Mouse (Mus musculus): ENCODE measurements around the gene Cerk.
"Not testable (repeated sequence)": the region's sequence is repeated elsewhere in the genome, so short reads cannot be mapped to it uniquely, and the experiment has no call there.

Gene Cerk

GRCm38 (mm10) chr15:86205300-86205699 is 19.4 kb upstream of the Cerk start:
- peak; percentile 76 for DNase-seq

GRCm38 (mm10) chr15:86203942-86204561 is 18.1 kb upstream of the Cerk start:
- DNase-seq, result no peak

- DNase-seq, result no peak
Observed at GRCm38 (mm10) chr15:86203292-86203793, 17.4 kb upstream of the Cerk start.

- DNase-seq, result no peak
Observed at GRCm38 (mm10) chr15:86202640-86203039, 16.7 kb upstream of the Cerk start.

GRCm38 (mm10) chr15:86201696-86202330 is 15.9 kb upstream of the Cerk start:
- no peak for DNase-seq

- no peak for DNase-seq
Observed at GRCm38 (mm10) chr15:86201095-86201494, 15.2 kb upstream of the Cerk start.

- no peak for DNase-seq
Observed at GRCm38 (mm10) chr15:86200169-86200568, 14.2 kb upstream of the Cerk start.

- no peak for DNase-seq
Observed at GRCm38 (mm10) chr15:86199482-86199881, 13.5 kb upstream of the Cerk start.

- DNase-seq, result no peak
Observed at GRCm38 (mm10) chr15:86199052-86199451, 13.1 kb upstream of the Cerk start.

GRCm38 (mm10) chr15:86194676-86195453 is 8.9 kb upstream of the Cerk start:
- not testable (repeated sequence) for DNase-seq

GRCm38 (mm10) chr15:86191933-86192332 is 6.0 kb upstream of the Cerk start:
- no peak for DNase-seq

GRCm38 (mm10) chr15:86191505-86191904 is 5.6 kb upstream of the Cerk start:
- DNase-seq, result no peak

- no peak for DNase-seq
Observed at GRCm38 (mm10) chr15:86190387-86190786, 4.4 kb upstream of the Cerk start.

GRCm38 (mm10) chr15:86188746-86189470 is 3.0 kb upstream of the Cerk start:
- DNase-seq, result peak; percentile 95

GRCm38 (mm10) chr15:86188186-86188585 is 2.2 kb upstream of the Cerk start:
- DNase-seq, result peak; percentile 54

GRCm38 (mm10) chr15:86186686-86187085 is 745 bp upstream of the Cerk start:
- DNase-seq, result peak; percentile 45

GRCm38 (mm10) chr15:86184851-86185688 is 871 bp downstream of the Cerk start:
- DNase-seq, result peak; percentile 62

GRCm38 (mm10) chr15:86184071-86184470 is 1.9 kb downstream of the Cerk start:
- no peak for DNase-seq

GRCm38 (mm10) chr15:86183484-86183883 is 2.5 kb downstream of the Cerk start:
- no peak for DNase-seq

GRCm38 (mm10) chr15:86182646-86183045 is 3.3 kb downstream of the Cerk start:
- DNase-seq, result peak; percentile 47

GRCm38 (mm10) chr15:86181941-86182439 is 4.0 kb downstream of the Cerk start:
- no peak for DNase-seq

- not testable (repeated sequence) for DNase-seq
Observed at GRCm38 (mm10) chr15:86181321-86181720, 4.6 kb downstream of the Cerk start.
